Mouse (Mus musculus): Measurements from ENCODE around the gene Arhgef19. TPM values are rescaled to one million over a fixed set of nuclear protein-coding genes. Genes with fewer than 3 reads are reported as not detected.

The Arhgef19 gene
- total RNA-seq, 2 experiments from 2014 or later: 0.26 to 0.69 TPM

DNA sequence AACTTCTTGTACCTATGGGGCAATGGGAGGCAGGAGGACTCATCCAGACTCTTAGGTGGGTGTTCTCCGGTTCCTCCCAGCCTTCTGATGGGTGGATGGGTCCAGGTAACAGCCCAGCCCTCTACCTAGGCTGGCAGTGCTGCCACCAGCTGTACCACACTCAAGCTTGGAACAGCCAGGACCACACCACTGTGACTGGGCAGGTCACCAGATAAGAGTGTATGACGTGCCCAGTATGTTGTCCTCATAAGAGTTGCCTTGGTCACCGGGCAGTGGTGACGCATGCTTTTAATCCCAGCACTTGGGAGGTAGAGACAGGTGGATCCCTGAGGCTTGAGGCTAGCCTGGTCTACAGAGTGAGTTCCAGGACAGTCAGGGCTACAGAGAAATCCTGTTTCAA lies 6.1 kb upstream of the Arhgef19 start:
- intact Hi-C loops (cut with DNase I): no loop called here
- no peak for DNase-seq

- intact Hi-C loops (cut with DNase I): no loop called here
- DNase-seq: no peak
Observed at GRCm38 (mm10) chr4:141235537-141236111, 3.7 kb upstream of the Arhgef19 start.

GRCm38 (mm10) chr4:141236856-141237255 lies 2.4 kb upstream of the Arhgef19 start:
- intact Hi-C loops (cut with DNase I): no loop called here
- no peak for DNase-seq

- intact Hi-C loops (cut with DNase I): no loop called here
- DNase-seq: no peak
Observed at GRCm38 (mm10) chr4:141238492-141239387, 559 bp upstream of the Arhgef19 start.

GRCm38 (mm10) chr4:141240617-141241016 lies 1.3 kb downstream of the Arhgef19 start:
- DNase-seq: peak in 1 of 2 experiments; percentile 12
- intact Hi-C loops (cut with DNase I): no loop called here

GRCm38 (mm10) chr4:141241861-141242260 lies 2.6 kb downstream of the Arhgef19 start:
- intact Hi-C loops (cut with DNase I): no loop called here
- DNase-seq: peak in 1 of 2 experiments; percentile 6

DNA sequence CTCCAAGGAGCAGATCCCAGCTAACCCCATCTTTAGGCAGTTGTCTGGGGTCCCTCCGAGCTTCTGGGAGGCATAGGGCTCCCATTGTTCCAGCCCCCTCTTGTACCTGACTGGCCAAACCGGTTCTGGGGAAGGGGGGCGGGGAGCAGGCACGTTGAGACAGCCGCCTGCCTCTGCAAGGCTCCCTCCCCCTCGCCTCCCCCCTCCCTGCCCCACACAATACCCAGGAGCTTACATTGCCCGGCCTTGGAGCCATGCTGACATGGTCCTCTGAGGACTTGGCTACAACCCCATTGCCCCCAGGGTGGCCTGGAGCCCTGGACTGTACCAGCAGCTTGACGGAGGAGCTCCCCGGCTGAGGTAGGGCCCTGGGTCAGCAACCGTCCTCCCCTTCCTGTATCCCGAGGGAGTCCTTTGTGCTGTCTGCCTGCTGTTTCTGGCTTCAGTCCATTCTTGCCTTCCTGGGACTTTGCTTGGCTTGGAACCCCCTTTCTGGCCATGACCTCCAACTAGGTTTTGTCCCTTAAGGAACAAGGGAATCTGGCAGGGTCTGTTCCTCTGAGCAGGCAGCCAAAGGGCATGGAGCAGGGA lies 3.4 kb downstream of the Arhgef19 start:
- intact Hi-C loops (cut with DNase I): no loop called here
- no peak for DNase-seq

DNA sequence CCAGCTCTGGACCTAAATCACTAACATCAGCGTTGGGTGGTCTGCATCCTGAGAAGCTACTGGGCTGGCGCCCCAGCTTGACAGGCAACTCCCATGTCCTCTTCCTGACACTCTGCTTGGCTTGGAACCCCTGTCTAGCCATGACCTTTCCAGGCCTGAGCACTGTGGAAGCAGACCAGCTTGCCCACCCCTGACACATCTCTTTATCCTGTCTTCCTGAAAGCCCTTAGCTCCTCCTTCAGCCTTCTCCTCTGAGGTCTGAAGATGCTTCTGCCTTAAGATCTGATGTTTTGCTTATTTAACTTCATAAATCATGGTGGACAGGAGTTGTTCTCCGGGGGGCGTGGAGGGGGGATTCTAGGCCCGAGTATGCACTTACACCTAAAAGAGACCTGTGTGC lies 4.3 kb downstream of the Arhgef19 start:
- intact Hi-C loops (cut with DNase I): no loop called here
- DNase-seq: no peak

DNA sequence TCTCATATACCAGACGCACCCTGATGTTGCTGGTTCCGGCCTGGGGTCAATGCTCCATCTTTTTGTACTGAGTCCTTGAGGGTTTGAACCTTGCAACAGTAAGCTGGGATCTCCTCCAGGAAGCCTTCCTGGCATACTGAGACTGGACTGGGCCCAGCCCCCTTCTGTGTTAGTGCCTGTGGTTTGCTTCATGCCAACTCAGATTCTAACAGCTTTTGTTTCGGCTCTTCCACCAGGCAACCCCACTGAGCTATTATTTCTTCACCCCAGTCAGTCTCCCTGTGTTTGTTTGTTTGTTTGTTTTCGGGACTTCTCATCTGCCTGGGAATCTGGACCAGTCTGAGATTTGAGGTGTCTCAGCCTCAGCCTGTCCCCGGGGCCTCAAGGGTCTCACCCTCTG lies 5.1 kb downstream of the Arhgef19 start:
- DNase-seq: no peak
- intact Hi-C loops (cut with DNase I): no loop called here

GRCm38 (mm10) chr4:141244931-141245425 lies 5.7 kb downstream of the Arhgef19 start:
- no peak for DNase-seq
- intact Hi-C loops (cut with DNase I): no loop called here

GRCm38 (mm10) chr4:141246089-141246997 lies 7.0 kb downstream of the Arhgef19 start:
- intact Hi-C loops (cut with DNase I): no loop called here

GRCm38 (mm10) chr4:141246998-141247350 lies 7.7 kb downstream of the Arhgef19 start:
- DNase-seq: no peak
- intact Hi-C loops (cut with DNase I): no loop called here

More at GRCm38 (mm10) chr4:141246089-141246997, 7.0 kb downstream of the Arhgef19 start:
- peak in 1 of 2 experiments; percentile 18 for DNase-seq

DNA sequence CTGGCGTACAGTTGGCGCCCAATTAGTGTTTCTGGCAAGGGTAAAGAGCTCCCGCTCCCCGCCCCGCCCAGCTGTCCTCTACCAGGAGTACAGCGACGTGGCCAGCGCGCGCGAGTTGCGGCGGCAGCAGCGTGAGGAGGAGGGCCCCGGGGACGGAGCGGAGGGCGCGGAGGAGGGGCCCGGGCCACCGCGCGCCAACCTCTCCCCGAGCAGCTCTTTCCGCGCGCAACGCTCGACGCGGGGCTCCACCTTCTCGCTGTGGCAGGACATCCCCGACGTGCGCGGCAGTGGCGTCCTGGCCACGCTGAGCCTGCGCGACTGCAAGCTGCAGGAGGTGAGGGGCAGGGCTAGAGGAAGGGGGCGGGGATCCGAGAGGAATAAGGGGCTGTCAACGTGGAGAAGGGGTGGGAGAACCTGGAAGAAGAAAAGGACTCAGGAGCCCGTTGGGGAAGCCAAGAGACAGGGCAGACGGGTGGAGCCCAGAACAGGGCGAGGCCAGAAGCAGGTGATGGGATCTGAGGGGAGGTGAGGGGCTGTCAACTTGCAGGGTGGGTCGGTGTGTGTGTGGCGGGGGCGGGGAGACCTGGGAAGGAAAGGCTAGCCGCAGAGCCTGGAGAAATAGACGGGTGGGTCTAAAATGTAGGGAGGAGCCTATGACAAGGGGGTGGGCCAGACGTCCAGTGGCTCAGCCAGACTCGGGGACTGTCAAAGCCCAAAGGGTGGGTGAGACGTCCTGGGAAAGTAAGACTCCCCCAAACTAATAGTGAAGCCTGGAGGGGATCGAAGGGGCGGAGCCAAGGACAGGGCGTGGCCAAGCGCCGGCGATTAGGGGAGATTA lies 8.7 kb downstream of the Arhgef19 start:
- intact Hi-C loops (cut with DNase I): no loop called here
- DNase-seq: peak in 1 of 2 experiments; percentile 24

DNA sequence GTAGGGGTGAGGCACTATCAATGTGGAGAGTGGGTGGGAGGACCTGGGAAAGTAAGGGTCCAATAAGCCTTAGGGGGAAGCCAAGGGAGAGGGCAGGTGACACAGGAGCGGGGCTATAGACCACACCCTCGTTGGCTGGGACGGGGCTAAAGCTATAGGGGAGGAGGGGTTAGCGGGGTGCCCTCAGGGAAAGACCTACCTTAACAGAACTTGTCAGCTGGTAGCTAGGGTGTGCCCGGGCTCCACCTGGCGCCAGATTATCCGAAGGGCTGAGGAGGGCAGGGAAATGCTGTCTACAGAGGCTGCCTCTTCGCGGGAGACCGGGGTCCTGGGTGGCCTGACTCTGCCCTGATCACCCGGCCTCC lies 9.3 kb downstream of the Arhgef19 start:
- intact Hi-C loops (cut with DNase I): no loop called here
- DNase-seq: no peak

- no peak for DNase-seq
- intact Hi-C loops (cut with DNase I): no loop called here
Observed at GRCm38 (mm10) chr4:141249383-141249782, 10.1 kb downstream of the Arhgef19 start.

DNA sequence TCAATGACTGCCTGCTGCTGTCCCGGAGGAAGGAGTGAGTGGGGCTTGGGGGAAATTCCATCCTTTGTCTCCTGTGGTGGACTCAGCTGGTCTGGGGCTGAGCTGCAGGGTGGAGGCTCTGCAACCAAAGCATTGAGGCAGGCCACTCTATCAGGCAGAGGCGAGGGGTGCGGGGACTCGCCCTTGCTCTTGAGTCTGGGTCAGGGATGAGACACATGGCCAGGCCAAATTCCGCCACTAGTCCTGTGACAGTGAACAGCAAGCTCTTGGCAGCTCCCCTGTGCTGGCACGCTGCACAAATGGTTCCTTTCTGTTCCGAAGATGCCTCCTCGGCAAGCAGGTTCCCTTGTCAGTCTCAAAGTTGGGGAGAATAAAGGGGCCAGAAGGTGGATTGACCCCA lies 11.8 kb downstream of the Arhgef19 start:
- DNase-seq: no peak
- intact Hi-C loops (cut with DNase I): no loop called here

- intact Hi-C loops (cut with DNase I): no loop called here
Observed at GRCm38 (mm10) chr4:141252641-141253040, 13.3 kb downstream of the Arhgef19 start.

GRCm38 (mm10) chr4:141254234-141254633 lies 14.9 kb downstream of the Arhgef19 start:
- intact Hi-C loops (cut with DNase I): no loop called here
- no peak for DNase-seq

More at GRCm38 (mm10) chr4:141252641-141253040, 13.3 kb downstream of the Arhgef19 start:
- no peak for DNase-seq

DNA sequence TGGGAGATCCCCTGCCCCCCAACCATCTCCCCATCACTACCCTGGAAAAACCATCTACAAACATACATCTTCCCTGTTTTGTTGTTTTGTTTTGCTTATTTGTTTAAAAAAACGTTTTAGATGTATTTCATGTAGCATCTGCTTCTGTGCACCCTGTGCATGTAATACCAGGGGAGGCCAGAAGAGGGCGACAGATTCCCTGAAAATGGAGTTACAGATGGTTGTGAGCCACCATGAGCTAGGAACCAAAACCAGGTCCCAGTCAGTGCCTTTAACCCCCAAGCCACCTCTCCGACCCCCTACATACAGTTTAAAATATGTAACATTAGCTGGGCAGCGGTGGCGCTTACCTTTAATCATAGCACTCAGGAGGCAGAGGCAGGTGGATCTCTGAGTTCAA lies 18.1 kb downstream of the Arhgef19 start:
- intact Hi-C loops (cut with DNase I): no loop called here
- DNase-seq: no peak
